Mouse (Mus musculus) hindbrain, embryonic 16.5 days (tissue): ENCODE data around the gene Chrna10. TPM values are rescaled to one million over a fixed set of nuclear protein-coding genes. Genes with fewer than 3 reads are reported as not detected.
A peak's percentile ranks its signal among the peaks of the same experiment; 100 is the strongest.

Experiments used
- ATAC-seq: fragments of 200-750 bp; cut with Nextera tagmentation; 2 replicates; pipeline ENCODE4 v1.8.0; 2017; ENCODE audit warnings: moderate TSS enrichment, moderate library complexity
- H3K27ac ChIP-seq: fragments of 300-500 bp; sonication (generic); 2 replicates; pipeline ENCODE4 v1.5.1; 2014; ENCODE audit warnings: low read depth, mild to moderate bottlenecking, control low read depth, low read length, moderate library complexity
- H3K27me3 ChIP-seq: fragments of 300-500 bp; sonication (generic); replicated peaks from 2 replicates; pipeline ENCODE4 v1.6.1; 2014; ENCODE audit warnings: low read length; ENCODE audit not compliant: control insufficient read depth, insufficient read depth
- H3K36me3 ChIP-seq: fragments of 300-500 bp; sonication (generic); 2 replicates; pipeline ENCODE4 v1.6.1; 2014; ENCODE audit warnings: mild to moderate bottlenecking, low read length, moderate library complexity, mixed read lengths; ENCODE audit not compliant: control insufficient read depth, insufficient read depth
- H3K4me1 ChIP-seq: fragments of 300-500 bp; sonication (generic); 2 replicates; pipeline ENCODE4 v1.6.1; 2014; ENCODE audit warnings: low read depth, low read length; ENCODE audit not compliant: control insufficient read depth, insufficient read depth
- H3K4me2 ChIP-seq: fragments of 300-500 bp; sonication (generic); 2 replicates; pipeline ENCODE4 v1.6.1; 2014; ENCODE audit warnings: mild to moderate bottlenecking, low read length, control low read depth, moderate library complexity
- H3K4me3 ChIP-seq: fragments of 300-500 bp; sonication (generic); 2 replicates; pipeline ENCODE4 v1.5.1; 2014; ENCODE audit warnings: mild to moderate bottlenecking, low read length, control low read depth, moderate library complexity
- H3K9ac ChIP-seq: fragments of 300-500 bp; sonication (generic); 2 replicates; pipeline ENCODE4 v1.6.1; 2014; ENCODE audit warnings: low read depth, mild to moderate bottlenecking, control low read depth, low read length, moderate library complexity
- H3K9me3 ChIP-seq: fragments of 300-500 bp; sonication (generic); 2 replicates; pipeline ENCODE4 v1.6.1; 2014; ENCODE audit warnings: mild to moderate bottlenecking, low read length, moderate library complexity; ENCODE audit not compliant: control insufficient read depth
- WGBS: fragments of 180-500 bp; shearing (Covaris S2); extraction: QIAGEN DNeasy Blood & Tissue Kit; methylation state at CpG from one replicate; pipeline ENCODE4 v1.1.7; 2014; 5-methylcytosine and 5-hydroxymethylcytosine counted together
- polyA plus RNA-seq: library from polyadenylated mRNA; unstranded; fragments of >200 nt; fragmentation: Nextera tagmentation; extraction: Ambion mirVana; gene quantifications from 2 replicates; pipeline ENCODE4 v1.2.1, GENCODE M21; 2015

Chrna10 gene
- polyA plus RNA-seq, 1 experiment from 2014 or later = not detected

DNA sequence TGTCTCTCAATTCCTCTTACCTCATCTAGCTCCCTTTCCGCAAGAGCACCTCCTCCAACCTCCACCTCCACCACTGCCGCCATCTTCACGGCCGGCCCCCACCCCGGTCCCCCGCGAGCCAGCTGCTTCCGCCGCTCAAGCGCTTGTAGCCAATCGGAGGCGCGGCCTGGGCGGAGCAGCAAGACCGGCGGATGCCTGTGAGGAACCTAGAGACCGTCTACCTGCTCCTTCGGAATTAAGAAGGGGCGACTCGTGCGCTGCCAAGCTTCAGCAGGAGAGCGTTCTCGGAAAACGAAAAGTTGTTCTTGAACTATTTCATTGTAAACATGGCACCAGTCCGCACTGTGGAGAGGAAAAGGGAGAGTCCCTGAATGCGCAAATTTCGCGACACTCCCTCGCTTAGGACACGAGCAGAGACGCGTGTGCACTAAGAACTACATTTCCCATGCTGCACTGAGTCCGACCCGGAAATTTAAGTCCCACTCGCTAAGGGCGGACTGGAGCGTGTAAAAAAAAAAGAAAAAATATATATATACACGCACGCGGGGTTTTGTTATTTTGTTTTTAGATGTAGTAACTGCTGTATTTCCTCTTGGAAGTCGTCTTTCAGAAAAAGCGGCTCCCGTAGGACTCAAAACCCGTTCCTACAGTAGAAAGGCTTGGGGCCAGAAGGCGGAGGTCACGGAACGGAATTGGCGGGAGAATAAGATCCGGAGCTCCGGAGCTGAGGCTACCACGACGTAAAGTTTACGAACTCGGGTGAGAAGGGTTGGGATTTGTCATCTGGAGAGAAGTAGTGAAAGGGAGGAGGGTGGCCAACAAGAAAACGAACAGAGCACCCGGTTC, 51.4 kb downstream of the Chrna10 start, which contains the start of the genes Rnf121, Xndc1 and Xntrpc:
Gene Rnf121 (minus strand): TSS at position 424 of the 846 bp plus-strand sequence.
Gene Xndc1 (plus strand): TSS at position 466 of the 846 bp plus-strand sequence.
Gene Xntrpc (plus strand): TSS at position 668 of the 846 bp plus-strand sequence.
- Histone ChIP-seq H3K27ac (peak within 1 kb of the TSS; percentile 86), H3K4me2 (peak within 1 kb of the TSS; percentile 82), H3K9me3 (no peaks in the 10 kb centered on the region), H3K4me3 (peak within 1 kb of the TSS; percentile 77), H3K36me3 (no peaks in the 10 kb centered on the region), H3K9ac (peak within 1 kb of the TSS; percentile 82), H3K27me3 (no peaks in the 10 kb centered on the region), H3K4me1 (peaks cover 24% of the 10 kb centered on the region)
- peak; percentile 100 for ATAC-seq
- under 1% methylated on average over 56 of the region's 56 CpGs for WGBS

DNA sequence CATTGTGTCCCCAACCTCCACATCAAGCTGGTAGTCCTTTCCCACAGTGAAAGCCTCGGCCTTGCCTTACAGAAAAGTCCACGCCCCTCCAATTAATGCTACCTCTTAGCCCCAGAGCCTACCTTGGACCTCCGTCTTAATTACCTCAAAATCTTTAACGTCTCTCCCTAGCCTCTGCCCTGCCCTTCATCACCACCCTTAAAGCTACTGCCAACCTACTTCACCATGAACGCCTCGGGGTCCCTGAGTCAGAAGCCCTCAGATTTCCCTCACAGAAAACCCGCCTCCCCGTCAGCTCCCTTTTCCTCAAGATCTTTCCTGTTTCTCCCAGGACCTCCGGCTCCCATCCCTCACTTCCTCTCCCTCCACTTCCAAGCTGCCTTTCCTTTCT, 52.0 kb downstream of the Chrna10 start:
- Histone ChIP-seq H3K4me1 (peaks cover 24% of the 10 kb centered on the region), H3K9me3 (no peaks in the 10 kb centered on the region), H3K4me3 (peak overlapping the region; percentile 77), H3K9ac (peak overlapping the region; percentile 82), H3K27ac (peak overlapping the region; percentile 80), H3K36me3 (no peaks in the 10 kb centered on the region; the same call in 1 of the 2 replicates), H3K4me2 (peak overlapping the region; percentile 82), H3K27me3 (no peaks in the 10 kb centered on the region)
- ATAC-seq = peak; percentile 51
- under 1% methylated on average over 9 of the region's 9 CpGs for WGBS

DNA sequence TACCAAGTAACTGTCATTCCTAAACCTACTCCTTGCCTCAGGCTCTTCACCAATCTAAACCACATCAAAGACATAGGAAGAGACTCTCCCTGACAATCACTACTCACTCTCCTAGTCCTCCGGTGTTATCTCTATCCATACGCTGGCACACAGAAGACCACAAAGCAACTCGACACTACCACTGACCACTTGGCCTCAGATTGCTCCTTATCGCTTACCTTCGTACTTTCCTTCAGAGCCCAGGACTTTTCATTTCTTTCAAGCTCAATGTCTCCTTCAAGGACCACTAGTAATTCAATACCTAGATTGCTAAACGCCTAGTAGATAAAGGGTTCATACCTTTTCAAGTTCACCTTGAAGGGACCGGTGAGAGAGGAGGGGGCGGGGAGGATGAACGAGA, 52.7 kb downstream of the Chrna10 start:
- 93% methylated on average over 9 of the region's 9 CpGs for whole genome bisulfite sequencing
- H3K36me3 ChIP-seq = peaks cover 6% of the 10 kb centered on the region
- no peaks in the 10 kb centered on the region for H3K27me3 ChIP-seq
- H3K9me3 ChIP-seq = no peaks in the 10 kb centered on the region
- H3K4me2 ChIP-seq = peak overlapping the region; percentile 82
- no peak overlapping the region for H3K27ac ChIP-seq
- peak overlapping the region; percentile 77 for H3K4me3 ChIP-seq
- H3K9ac ChIP-seq = no peak overlapping the region
- ATAC-seq = no peak
- peaks cover 24% of the 10 kb centered on the region for H3K4me1 ChIP-seq

DNA sequence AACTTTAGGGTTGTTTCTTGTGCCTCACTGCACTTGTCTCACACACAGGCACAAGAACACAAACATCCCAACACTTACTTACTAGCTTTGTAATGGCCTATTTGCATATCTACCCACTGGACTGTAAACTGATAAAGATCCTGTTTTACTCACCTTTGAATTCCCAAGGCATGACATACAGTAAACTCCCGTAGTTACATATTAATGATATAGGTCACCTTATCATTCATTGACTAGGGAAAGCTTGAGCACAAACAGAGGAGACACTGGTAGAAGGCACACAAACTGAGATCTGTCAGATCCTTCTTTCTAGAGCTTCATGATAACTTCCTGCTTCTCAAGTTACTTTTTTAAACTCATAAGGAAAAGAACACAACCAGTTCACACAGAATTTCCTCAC, 54.4 kb downstream of the Chrna10 start:
- H3K36me3 ChIP-seq = peaks cover 6% of the 10 kb centered on the region
- H3K4me1 ChIP-seq = peaks cover 24% of the 10 kb centered on the region
- H3K4me2 ChIP-seq = no peak overlapping the region
- WGBS = 96% methylated on average over 1 of the region's 1 CpGs
- H3K4me3 ChIP-seq = no peak overlapping the region
- no peaks in the 10 kb centered on the region for H3K9me3 ChIP-seq
- no peaks in the 10 kb centered on the region for H3K27me3 ChIP-seq
- no peak for ATAC-seq
- H3K27ac ChIP-seq = no peak overlapping the region
- no peak overlapping the region for H3K9ac ChIP-seq

DNA sequence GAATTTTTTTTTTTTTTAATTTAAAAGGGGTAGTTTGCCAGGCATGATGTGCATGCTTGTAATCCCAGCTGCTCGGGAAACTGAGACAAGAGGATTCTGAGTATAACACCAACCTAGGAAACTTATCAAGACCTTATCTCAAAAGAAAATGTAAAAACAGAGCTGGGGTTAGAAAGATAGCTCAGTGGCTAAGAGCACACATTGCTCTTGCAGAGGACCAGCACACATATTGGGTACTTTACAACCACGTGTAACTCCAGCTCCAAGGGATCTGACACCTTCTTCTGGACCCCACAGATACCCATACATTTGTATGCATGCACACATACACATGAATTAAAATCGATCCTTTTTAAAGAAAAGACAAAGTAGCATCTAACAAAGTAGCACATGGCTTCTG, 55.3 kb downstream of the Chrna10 start:
- no peaks in the 10 kb centered on the region for H3K9me3 ChIP-seq
- ATAC-seq = no peak
- H3K4me3 ChIP-seq = no peak overlapping the region
- H3K36me3 ChIP-seq = peaks cover 6% of the 10 kb centered on the region
- no peak overlapping the region for H3K4me2 ChIP-seq
- H3K4me1 ChIP-seq = peaks cover 21% of the 10 kb centered on the region
- H3K9ac ChIP-seq = no peak overlapping the region
- no peak overlapping the region for H3K27ac ChIP-seq
- WGBS = 95% methylated on average over 3 of the region's 3 CpGs
- H3K27me3 ChIP-seq = no peaks in the 10 kb centered on the region

Other genes with a start within 250 kb of the Chrna10 start
- 60.3 and 70.1 TPM in 2 replicates for gene Folr1, start 246.0 kb downstream of the Chrna10 start, polyA plus RNA-seq
- 159 and 164 TPM in 2 replicates for gene Lamtor1, start 210.9 kb downstream of the Chrna10 start, polyA plus RNA-seq
- 0.38 and 0.62 TPM in 2 replicates for gene Tomt, start 210.5 kb downstream of the Chrna10 start, polyA plus RNA-seq
- gene Lrrc51, start 182.9 kb downstream of the Chrna10 start, polyA plus RNA-seq = 11.6 and 15.0 TPM in 2 replicates
- gene Numa1, start 182.7 kb downstream of the Chrna10 start, polyA plus RNA-seq = 32.7 and 38.9 TPM in 2 replicates
- 4.1 and 4.7 TPM in 2 replicates for gene Il18bp, start 98.1 kb downstream of the Chrna10 start, polyA plus RNA-seq
- gene Rnf121, start 51.4 kb downstream of the Chrna10 start, polyA plus RNA-seq = 35.0 and 35.9 TPM in 2 replicates
- 24.6 and 26.9 TPM in 2 replicates for gene Xndc1, start 51.3 kb downstream of the Chrna10 start, polyA plus RNA-seq
- gene Xntrpc, start 51.1 kb downstream of the Chrna10 start, polyA plus RNA-seq = 0.63 and 1.3 TPM in 2 replicates
- gene Trpc2, start 33.7 kb downstream of the Chrna10 start, polyA plus RNA-seq = not detected in 2 replicates
- 0.19 and 1.4 TPM in 2 replicates for gene Art1, start 15.1 kb downstream of the Chrna10 start, polyA plus RNA-seq
- gene Art5, start 7.3 kb downstream of the Chrna10 start, polyA plus RNA-seq = 0.23 and 0.35 TPM in 2 replicates
- gene Nup98, start 93.3 kb upstream of the Chrna10 start, polyA plus RNA-seq = 15.1 and 19.4 TPM in 2 replicates
- gene Pgap2, start 93.4 kb upstream of the Chrna10 start, polyA plus RNA-seq = 63.5 and 67.0 TPM in 2 replicates
- gene Rhog, start 139.2 kb upstream of the Chrna10 start, polyA plus RNA-seq = 19.5 and 20.9 TPM in 2 replicates
- gene Stim1, start 151.0 kb upstream of the Chrna10 start, polyA plus RNA-seq = 15.1 and 17.4 TPM in 2 replicates